Mouse (Mus musculus) liver, adult (tissue): ENCODE data around the gene Cdon.

Source experiments
- GATA4 ChIP-seq: IDR thresholded peaks from 2 replicates; pipeline ENCODE4 v1.6.1; 2014; ENCODE audit warnings: mild to moderate bottlenecking, low read length; ENCODE audit not compliant: insufficient replicate concordance

The Cdon gene

GRCm38 (mm10) chr9:35420805-35421719, at the start of gene Cdon:
TSS of gene Cdon (plus strand) at chr9:35421128.
- TF ChIP-seq GATA4, result peak; percentile 31; the same call in 1 of the 2 replicates

GRCm38 (mm10) chr9:35372324-35373101, 48.4 kb upstream of the Cdon start:
- TF ChIP-seq GATA4, result no peak

GRCm38 (mm10) chr9:35377916-35378315, 43.0 kb upstream of the Cdon start:
- no peak for TF ChIP-seq GATA4

GRCm38 (mm10) chr9:35378991-35379390, 41.9 kb upstream of the Cdon start:
- TF ChIP-seq GATA4, result no peak

GRCm38 (mm10) chr9:35399896-35400295, 21.0 kb upstream of the Cdon start:
- TF ChIP-seq GATA4, result no peak

GRCm38 (mm10) chr9:35400398-35400797, 20.5 kb upstream of the Cdon start:
- no peak for TF ChIP-seq GATA4

GRCm38 (mm10) chr9:35400831-35401230, 20.1 kb upstream of the Cdon start:
- no peak for TF ChIP-seq GATA4

GRCm38 (mm10) chr9:35402584-35402991, 18.3 kb upstream of the Cdon start:
- no peak for TF ChIP-seq GATA4

- TF ChIP-seq GATA4, result no peak
Observed at GRCm38 (mm10) chr9:35403490-35403889, 17.4 kb upstream of the Cdon start.

- no peak for TF ChIP-seq GATA4
Observed at GRCm38 (mm10) chr9:35405038-35405905, 15.7 kb upstream of the Cdon start.

GRCm38 (mm10) chr9:35411225-35411965, 9.5 kb upstream of the Cdon start:
- no peak for TF ChIP-seq GATA4

GRCm38 (mm10) chr9:35411975-35412374, 9.0 kb upstream of the Cdon start:
- TF ChIP-seq GATA4, result no peak

GRCm38 (mm10) chr9:35421730-35422235, 855 bp downstream of the Cdon start:
- TF ChIP-seq GATA4, result no peak

- TF ChIP-seq GATA4, result no peak
Observed at GRCm38 (mm10) chr9:35422405-35422941, 1.5 kb downstream of the Cdon start.
